Mouse (Mus musculus) embryonic fibroblast, embryonic 13.5 days (primary cell): Measurements from ENCODE around the gene Slc9a9.

Source experiments
- CTCF ChIP-seq: IDR thresholded peaks from 2 replicates; pipeline ENCODE4 v1.5.1; 2011; ENCODE audit warnings: mild to moderate bottlenecking, control low read depth, low read length, moderate library complexity, borderline replicate concordance; ENCODE audit not compliant: insufficient read depth
- POLR2A ChIP-seq: IDR thresholded peaks from 2 replicates; pipeline ENCODE4 v1.6.1; 2011; ENCODE audit warnings: low read depth, mild to moderate bottlenecking, control low read depth, low read length, moderate library complexity

DNA sequence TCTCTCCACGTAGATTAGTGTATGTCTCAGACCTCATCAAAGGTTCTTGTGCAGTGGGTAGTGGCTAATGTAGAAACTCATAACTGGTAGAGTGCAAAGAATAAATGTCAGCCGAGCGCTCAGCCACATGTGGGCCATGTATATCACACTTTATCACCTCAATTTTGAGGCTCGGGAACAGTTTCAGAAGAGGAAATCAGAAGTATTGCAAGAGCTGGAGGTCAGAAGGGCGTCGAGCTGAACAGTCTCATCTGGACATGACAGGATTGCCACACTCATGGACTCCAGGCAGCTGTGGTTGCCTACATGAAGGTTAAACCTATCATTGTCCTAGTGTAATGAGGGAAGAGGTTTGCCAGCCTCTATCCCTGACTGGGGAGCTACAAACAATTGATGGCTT, 177.9 kb downstream of the Slc9a9 start:
- TF ChIP-seq CTCF (no peak), POLR2A (no peak)
